Mouse (Mus musculus) lung, postnatal 4 days (tissue): ENCODE measurements around the gene Gm10570.

Experiments used
- DNase-seq, 2 experiments: peaks; one replicate each; pipeline ENCODE4 v3.0.0; 2021

Gene Gm10570

GRCm38 (mm10) chr4:130308231-130309081, at the start of gene Gm10570, which contains the start of gene Fabp3:
Gene Gm10570 (minus strand): TSS chr4:130308674.
Gene Fabp3 (plus strand): TSS chr4:130308595.
- peak; percentile 38 to 57 for DNase-seq

GRCm38 (mm10) chr4:130357946-130358345, 49.5 kb upstream of the Gm10570 start:
- no peak for DNase-seq

GRCm38 (mm10) chr4:130352588-130352987, 44.1 kb upstream of the Gm10570 start:
- DNase-seq: no peak

GRCm38 (mm10) chr4:130350690-130351422, 42.4 kb upstream of the Gm10570 start:
- DNase-seq: no peak

- DNase-seq: no peak
Observed at GRCm38 (mm10) chr4:130349666-130350065, 41.2 kb upstream of the Gm10570 start.

GRCm38 (mm10) chr4:130341691-130342090, 33.2 kb upstream of the Gm10570 start:
- DNase-seq: peak in 1 of 2 experiments; percentile 64

DNA sequence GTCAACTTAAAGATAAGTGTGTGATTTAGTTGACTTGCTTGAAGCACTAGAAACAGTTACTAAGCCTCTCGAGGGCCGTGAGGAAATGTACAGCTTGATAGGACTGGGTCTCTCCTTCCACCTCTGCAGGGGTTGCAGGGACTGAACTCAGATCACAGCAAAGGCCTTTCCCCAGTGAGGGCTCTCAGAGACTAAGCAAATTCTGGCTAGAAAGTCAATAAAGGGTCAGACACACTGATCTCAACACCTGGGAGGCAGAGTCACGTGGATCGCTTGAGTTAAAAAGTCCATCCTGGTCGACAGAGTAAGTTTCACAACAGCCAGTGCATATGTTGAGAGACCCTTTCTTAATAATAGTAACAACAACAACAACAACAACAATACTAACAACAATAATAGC, 27.4 kb upstream of the Gm10570 start:
- DNase-seq: no peak

DNA sequence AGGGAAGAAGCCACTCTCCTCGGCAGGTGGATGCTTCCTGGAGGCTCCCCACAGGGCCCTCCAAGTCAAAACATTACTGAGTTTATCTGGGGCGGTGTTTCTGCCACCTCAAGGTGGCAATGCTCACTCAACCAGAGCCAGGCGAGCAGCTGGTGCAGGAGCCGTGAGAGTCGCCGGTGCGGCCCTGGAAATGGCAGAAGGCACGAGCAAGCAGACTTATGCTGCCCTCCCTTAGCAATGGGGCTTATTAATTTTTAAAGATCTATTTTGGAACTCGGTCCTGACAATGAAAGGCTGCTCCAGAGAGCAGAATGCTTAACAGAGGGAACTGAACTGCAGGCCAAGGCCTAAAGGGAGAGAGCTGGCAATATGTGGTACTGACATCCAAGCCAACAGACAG, 18.9 kb upstream of the Gm10570 start:
- no peak for DNase-seq

GRCm38 (mm10) chr4:130325446-130325845, 17.0 kb upstream of the Gm10570 start:
- no peak for DNase-seq

GRCm38 (mm10) chr4:130323607-130324006, 15.1 kb upstream of the Gm10570 start:
- peak in 1 of 2 experiments; percentile 21 for DNase-seq

DNA sequence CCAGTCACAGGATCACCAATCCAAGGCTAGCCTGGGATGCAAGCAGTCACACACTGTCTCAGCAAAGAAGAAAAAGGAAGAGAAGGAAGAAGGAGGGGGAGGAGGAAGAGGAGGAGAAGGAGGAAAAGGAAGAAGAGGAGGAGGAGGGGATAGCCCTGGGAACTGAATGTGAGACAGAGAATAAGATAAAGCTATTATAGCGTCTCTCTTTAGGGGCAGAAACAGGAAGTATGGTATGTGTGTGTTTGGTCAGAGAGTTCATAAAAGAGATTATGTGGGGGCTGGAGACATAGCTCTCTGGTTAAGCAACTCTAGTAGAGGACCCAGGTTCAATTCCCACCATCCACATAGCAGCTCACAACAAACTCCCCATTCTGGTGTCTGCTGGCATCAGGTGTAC, 14.7 kb upstream of the Gm10570 start:
- DNase-seq: no peak

GRCm38 (mm10) chr4:130322567-130322966, 14.1 kb upstream of the Gm10570 start:
- DNase-seq: no peak

- DNase-seq: no peak
Observed at GRCm38 (mm10) chr4:130321640-130322039, 13.2 kb upstream of the Gm10570 start.

GRCm38 (mm10) chr4:130319564-130319963, 11.1 kb upstream of the Gm10570 start:
- no peak for DNase-seq

DNA sequence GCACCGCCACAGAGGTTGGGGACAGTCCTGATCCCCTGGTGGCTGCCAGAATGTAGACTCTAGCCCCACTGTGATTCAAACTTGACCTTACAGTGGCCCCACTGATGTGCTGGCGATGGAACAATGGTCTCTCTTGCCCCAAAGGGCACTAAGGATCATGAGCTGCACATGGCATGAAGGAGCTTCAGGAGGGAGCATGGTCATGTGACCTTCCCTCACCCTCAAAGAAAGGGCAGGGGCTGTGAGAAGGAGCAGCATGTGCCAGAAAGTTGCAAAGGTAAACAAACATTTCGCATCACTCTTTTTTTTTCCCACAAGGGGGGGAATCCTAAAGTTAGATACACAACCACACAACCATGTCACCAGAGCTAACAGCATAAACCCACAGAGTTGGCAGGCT, 9.6 kb upstream of the Gm10570 start:
- DNase-seq: no peak

DNA sequence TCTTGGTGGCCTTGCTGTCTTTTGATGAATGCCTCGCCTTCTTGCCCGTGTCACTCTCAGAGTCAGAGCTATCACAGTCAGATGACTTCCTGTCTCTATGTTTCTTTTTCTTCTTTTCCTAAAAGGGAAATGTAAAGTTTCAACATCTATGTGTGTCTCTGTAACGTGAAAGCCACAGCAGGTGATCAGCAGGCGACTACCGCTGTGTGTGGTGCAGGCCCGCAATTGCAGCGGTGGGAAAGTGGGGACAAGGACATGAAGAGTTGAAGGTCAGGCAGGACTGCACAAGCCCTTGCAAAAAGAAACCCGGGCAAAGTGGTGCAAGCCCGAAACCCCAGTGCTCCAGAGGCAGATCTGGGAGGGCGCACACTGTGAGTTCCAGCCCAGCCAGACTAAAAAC, 8.2 kb upstream of the Gm10570 start:
- no peak for DNase-seq

DNA sequence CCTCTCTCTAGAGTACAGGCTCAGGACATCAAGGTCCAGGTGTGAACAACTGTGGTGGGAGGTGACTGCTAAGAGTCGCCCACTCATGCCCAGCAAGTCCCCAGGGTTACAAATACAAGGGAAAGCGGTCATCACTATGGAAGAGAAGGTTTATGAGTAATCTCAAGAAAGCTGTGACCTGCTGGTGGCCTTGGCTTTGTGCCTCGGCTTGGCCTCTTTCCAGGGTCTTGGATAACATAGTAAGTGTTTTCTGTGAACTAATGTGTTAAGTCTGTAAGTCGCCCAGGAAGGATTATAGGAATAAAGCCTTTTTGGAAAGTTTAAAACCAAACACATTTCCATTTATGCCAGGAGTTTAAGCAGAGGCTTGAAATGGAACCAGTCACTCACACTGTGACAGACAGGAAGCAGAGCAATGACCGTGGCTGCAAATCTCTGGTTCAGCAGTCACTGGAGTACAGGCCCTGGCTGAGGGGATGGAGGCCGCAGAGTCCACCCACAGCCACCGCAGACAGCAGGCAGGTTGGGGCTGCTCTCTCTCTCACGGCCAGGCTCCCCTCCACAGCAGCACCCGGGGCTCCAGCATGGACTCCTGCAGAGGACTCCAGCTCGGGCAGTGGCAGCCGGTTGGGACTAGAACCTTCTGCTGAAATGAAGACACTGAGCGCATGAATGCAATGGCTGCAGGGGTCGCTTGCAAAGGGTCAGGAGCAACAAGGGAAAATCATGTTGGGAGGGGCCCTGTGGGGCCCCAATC, 7.5 kb upstream of the Gm10570 start:
- peak; percentile 68 to 83 for DNase-seq

GRCm38 (mm10) chr4:130313552-130313951, 5.1 kb upstream of the Gm10570 start:
- no peak for DNase-seq

GRCm38 (mm10) chr4:130312526-130312925, 4.1 kb upstream of the Gm10570 start:
- DNase-seq: no peak

DNA sequence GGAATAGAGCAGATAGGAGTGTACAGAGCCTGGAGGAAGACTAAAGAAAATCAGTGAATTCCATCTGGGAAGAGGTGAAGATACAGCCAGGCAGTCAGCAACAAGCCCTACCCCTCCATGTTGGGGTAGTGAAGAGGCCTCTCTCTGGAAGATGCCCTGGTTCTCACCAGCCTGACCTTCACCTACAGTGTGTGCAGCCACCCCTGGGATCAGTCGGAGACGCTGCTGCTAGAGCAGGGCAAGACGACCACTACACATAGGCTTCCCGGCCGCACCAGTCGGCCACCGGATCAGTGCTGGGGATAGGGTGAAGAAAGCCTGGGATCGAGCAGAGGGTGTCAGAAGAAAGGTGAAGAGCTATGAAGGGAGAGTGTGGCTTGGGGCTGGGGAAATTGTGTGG, 780 bp upstream of the Gm10570 start:
- no peak for DNase-seq

- DNase-seq: peak; percentile 56 to 72
Observed at GRCm38 (mm10) chr4:130307851-130308230, 633 bp downstream of the Gm10570 start.

GRCm38 (mm10) chr4:130306796-130307630, 1.5 kb downstream of the Gm10570 start:
- no peak for DNase-seq
